Mouse (Mus musculus) forebrain, postnatal 0 days (tissue): ENCODE data around the gene Rfx6. TPM values are rescaled to one million over a fixed set of nuclear protein-coding genes. Genes with fewer than 3 reads are reported as not detected.

ENCODE experiments used
- ATAC-seq: fragments of 200-750 bp; cut with Nextera tagmentation; 2 replicates; pipeline ENCODE4 v1.8.0; 2017; ENCODE audit warnings: mild to moderate bottlenecking, moderate library complexity
- DNase-seq: peaks from one replicate; pipeline ENCODE4 v3.0.0-alpha.2; 2015
- H3K27ac ChIP-seq: fragments of 300-500 bp; sonication (generic); 2 replicates; pipeline ENCODE4 v1.5.1; 2014; ENCODE audit warnings: low read depth, mild to moderate bottlenecking, antibody characterized with exemption, low read length, moderate library complexity, mixed read lengths
- H3K27me3 ChIP-seq: fragments of 300-500 bp; sonication (generic); 2 replicates; pipeline ENCODE4 v1.6.1; 2014; ENCODE audit warnings: mild to moderate bottlenecking, low read length, mixed read lengths; ENCODE audit not compliant: insufficient read depth
- H3K36me3 ChIP-seq: fragments of 300-500 bp; sonication (generic); 2 replicates; pipeline ENCODE4 v1.6.1; 2014; ENCODE audit warnings: mild to moderate bottlenecking, moderate library complexity; ENCODE audit not compliant: insufficient read depth
- H3K4me1 ChIP-seq: fragments of 300-500 bp; sonication (generic); 2 replicates; pipeline ENCODE4 v1.6.1; 2014; ENCODE audit warnings: antibody characterized with exemption; ENCODE audit not compliant: insufficient read depth
- H3K4me2 ChIP-seq: fragments of 300-500 bp; sonication (generic); 2 replicates; pipeline ENCODE4 v1.6.1; 2014; ENCODE audit warnings: low read depth, mild to moderate bottlenecking, moderate library complexity
- H3K4me3 ChIP-seq: fragments of 300-500 bp; sonication (generic); 2 replicates; pipeline ENCODE4 v1.5.1; 2014; ENCODE audit warnings: low read depth, low read length, mixed read lengths
- H3K9ac ChIP-seq: fragments of 300-500 bp; sonication (generic); 2 replicates; pipeline ENCODE4 v1.6.1; 2014; ENCODE audit warnings: mild to moderate bottlenecking
- H3K9me3 ChIP-seq: fragments of 300-500 bp; sonication (generic); 2 replicates; pipeline ENCODE4 v1.6.1; 2016; ENCODE audit warnings: low read length
- CTCF ChIP-seq: sonication (generic); IDR thresholded peaks from 2 replicates; pipeline ENCODE4 v1.5.1; 2016; ENCODE audit warnings: antibody characterized with exemption, control low read depth, low read depth
- WGBS: fragments of 180-500 bp; shearing (Covaris S2); extraction: QIAGEN DNeasy Blood & Tissue Kit; methylation state at CpG from one replicate; pipeline ENCODE4 v1.1.7; 2014; 5-methylcytosine and 5-hydroxymethylcytosine counted together
- polyA plus RNA-seq: library from polyadenylated mRNA; unstranded; fragments of >200 nt; fragmentation: Nextera tagmentation; extraction: Ambion mirVana; gene quantifications from 2 replicates; pipeline ENCODE4 v1.2.1, GENCODE M21; 2015
- total RNA-seq: library from RNA; depleted of rRNA; stranded (reverse); fragments of >200 nt; gene quantifications from 2 replicates; pipeline ENCODE4 v1.2.3, GENCODE M21; 2014; rRNA removed

The Rfx6 gene
- total and polyA plus RNA-seq, 2 experiments from 2014 or later, result 0.19 TPM; not detected in 1

DNA sequence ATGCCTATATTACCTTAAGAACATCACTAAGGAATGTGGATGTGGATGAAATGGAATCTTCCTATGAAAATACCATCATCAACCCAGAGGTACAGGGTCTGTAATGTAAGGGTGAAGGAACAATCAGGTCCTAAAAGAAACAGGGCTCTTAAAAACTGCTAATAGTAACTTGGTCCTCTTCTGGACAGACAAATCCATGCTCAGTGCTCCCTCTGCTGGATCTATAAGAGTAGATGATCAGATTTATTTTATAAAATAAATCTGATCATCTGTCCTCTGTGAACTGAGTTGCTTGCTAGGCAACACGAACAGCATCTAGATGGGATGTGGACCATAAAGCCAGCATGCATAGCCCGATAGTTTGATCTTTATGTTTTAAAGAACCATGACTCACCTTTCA is 102.1 kb downstream of the Rfx6 start:
- Histone ChIP-seq H3K4me2 (no peak overlapping the region), H3K36me3 (no peaks in the 10 kb centered on the region), H3K27me3 (no peaks in the 10 kb centered on the region), H3K4me3 (no peak overlapping the region), H3K4me1 (no peaks in the 10 kb centered on the region), H3K9ac (no peak overlapping the region), H3K9me3 (no peaks in the 10 kb centered on the region), H3K27ac (no peak overlapping the region)
- ATAC-seq (no peak; the same call in 1 of the 2 replicates), DNase-seq (peak; percentile 20)
- 84% methylated on average over 2 of the region's 2 CpGs for WGBS
- TF ChIP-seq CTCF, result peak; percentile 57

Other genes with a start within 250 kb of the Rfx6 start
- gene Gm49339, start 197.1 kb upstream of the Rfx6 start, total RNA-seq, result 0.15 and 0.38 TPM in 2 replicates
- gene Gm49339, start 197.1 kb upstream of the Rfx6 start, polyA plus RNA-seq, result 0.10 and 0.78 TPM in 2 replicates
- 0.15 TPM in 1 of 2 replicates, not detected in the other for gene Lilr4b, start 197.1 kb upstream of the Rfx6 start, total RNA-seq
- 0.30 and 0.35 TPM in 2 replicates for gene Lilr4b, start 197.1 kb upstream of the Rfx6 start, polyA plus RNA-seq
- 0.23 and 0.90 TPM in 2 replicates for gene Lilrb4a, start 186.8 kb upstream of the Rfx6 start, total RNA-seq
- gene Lilrb4a, start 186.8 kb upstream of the Rfx6 start, polyA plus RNA-seq, result 0.98 and 1.5 TPM in 2 replicates
- 2.0 TPM in 1 of 2 replicates, not detected in the other for gene Fam162b, start 87.2 kb upstream of the Rfx6 start, total RNA-seq
- gene Fam162b, start 87.2 kb upstream of the Rfx6 start, polyA plus RNA-seq, result 1.9 and 3.0 TPM in 2 replicates
- 0.23 TPM in 1 of 2 replicates, not detected in the other for gene Gprc6a, start 46.3 kb upstream of the Rfx6 start, total RNA-seq
- gene Gprc6a, start 46.3 kb upstream of the Rfx6 start, polyA plus RNA-seq, result 0.05 and 0.09 TPM in 2 replicates